Mouse (Mus musculus) thymus, adult 2 months (tissue): ENCODE measurements around the gene Zim1.

Experiments
- CTCF ChIP-seq: fragments of 200-500 bp; IDR thresholded peaks from 2 replicates; pipeline ENCODE4 v1.5.1; 2012; ENCODE audit warnings: mild to moderate bottlenecking, control low read depth, low read length, moderate library complexity, borderline replicate concordance; ENCODE audit not compliant: control insufficient read depth, poor library complexity, insufficient read depth; ENCODE audit errors: extremely low read depth
- POLR2A ChIP-seq: fragments of 200-500 bp; IDR thresholded peaks from 2 replicates; pipeline ENCODE4 v1.6.1; 2012; ENCODE audit warnings: mild to moderate bottlenecking, low read length, control low read depth, moderate library complexity; ENCODE audit not compliant: control insufficient read depth, poor library complexity, insufficient read depth; ENCODE audit errors: extremely low read depth

DNA sequence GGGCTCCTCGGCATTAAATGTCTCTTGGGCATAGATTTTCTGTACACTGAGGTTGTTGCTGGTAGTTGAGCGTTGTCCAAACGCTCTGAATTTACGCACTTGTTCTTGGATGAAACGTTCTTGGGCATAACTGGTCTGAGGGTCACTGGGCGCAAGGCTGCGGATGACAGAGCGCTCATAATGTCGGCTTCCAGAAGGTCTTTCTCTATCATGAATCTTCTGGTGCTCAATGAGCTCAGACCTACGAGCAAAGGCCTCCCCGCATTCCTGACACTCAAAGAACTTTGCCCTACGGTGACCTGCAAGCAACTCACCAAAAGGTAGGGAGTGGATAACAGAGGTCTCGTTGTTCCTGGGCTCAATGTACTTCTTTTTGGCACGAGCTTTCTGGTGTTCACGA is 13.1 kb upstream of the Zim1 start:
- TF ChIP-seq POLR2A = no peak
- no peak for TF ChIP-seq CTCF
